Mouse (Mus musculus) regulatory T cell (primary cell): ENCODE data around the gene Mast4.

Experiments
- in situ Hi-C: fragments of 300-600 bp; cut with MboI, MseI; formaldehyde crosslinking; loops from one replicate; pipeline ENCODE4 v1.15.1; 2025; ENCODE audit warnings: high pct_unique_total_duplicates

The Mast4 gene

DNA sequence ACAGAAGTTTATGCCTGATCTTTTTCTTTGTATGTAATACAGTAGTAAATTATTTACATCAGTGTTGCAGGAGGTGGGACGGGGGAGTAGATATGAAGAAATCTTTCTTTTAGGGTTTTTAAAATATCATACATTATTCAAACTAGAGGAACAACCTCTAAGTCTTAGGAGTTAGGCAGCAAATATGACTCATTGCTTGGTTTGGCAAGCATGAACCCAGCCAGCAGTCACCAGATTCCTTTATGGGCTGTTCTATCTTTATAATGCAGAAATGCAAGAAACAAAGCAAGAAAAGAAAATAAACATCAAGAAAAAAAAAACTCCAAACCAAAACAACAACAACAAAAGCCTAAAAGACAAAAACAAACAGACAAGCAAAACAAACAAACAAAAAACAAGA is 344.2 kb downstream of the Mast4 start:
- in situ Hi-C loops = no loop called here

DNA sequence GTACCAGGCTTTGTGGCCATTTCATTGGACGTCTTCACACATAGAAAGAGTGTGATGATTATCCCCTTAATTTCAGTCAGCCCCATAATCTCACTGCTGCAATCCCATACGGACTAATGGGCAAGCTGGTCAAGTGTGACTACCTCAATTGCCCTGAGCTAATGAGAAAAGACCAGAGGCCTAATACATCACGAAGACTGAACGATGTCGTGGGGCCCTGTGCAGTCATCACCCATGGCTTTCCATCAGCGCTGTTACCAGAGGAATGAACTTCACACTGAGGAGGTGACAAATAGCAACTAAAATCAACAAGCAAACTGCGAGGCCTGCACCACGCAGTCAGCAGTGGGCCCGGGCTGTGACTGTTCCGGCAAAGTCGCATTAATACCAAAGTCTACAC is 344.7 kb downstream of the Mast4 start:
- in situ Hi-C loops = no loop called here

DNA sequence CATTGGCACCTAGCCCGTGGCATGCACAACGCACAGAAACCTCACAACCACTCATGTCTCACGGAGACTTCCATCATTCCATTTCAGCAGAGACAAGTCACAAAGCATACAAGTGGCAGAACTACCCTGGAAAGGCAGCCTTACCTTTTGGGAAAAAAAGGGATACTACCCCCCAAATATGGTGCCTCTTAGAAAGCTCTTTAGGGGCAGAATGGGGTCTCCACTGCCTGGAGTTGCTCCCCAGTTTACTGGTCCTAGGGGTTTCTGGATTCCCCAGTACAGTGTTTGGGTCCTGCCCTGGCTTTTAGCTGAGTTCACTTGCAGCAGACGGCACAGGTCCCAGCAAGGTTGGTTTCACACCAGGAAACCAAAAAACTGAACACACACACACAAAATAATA is 345.3 kb downstream of the Mast4 start:
- in situ Hi-C loops = no loop called here

DNA sequence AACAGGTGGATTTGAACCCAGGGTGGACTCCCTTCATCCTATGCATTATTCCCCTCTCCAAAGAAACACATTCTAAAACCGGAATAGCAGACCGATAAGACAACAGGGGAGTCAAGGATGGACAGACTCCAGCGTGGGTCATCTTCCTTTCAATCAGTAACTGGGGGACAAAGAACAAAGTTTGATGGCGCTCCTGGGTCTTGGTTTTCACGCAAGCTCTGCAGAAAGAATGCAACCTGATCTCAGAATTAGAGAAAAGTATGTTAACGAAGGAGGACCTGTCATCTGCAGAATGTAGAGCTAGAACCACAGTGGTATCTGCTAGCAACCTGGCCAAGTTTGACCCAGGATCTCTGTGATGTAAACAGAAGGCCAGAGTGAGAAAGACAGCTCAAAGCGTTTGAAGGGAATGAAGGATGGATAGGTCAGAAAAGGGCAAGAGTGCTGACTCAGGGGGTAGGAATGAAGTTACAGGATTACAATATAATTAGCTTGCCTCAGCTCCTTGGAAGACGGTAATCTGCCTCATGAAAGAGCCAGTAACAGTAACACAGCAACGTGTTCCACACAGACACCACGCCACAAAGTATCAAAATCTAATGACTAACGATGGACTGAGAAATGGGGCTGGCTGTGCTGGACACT is 345.9 kb downstream of the Mast4 start:
- in situ Hi-C loops = no loop called here

DNA sequence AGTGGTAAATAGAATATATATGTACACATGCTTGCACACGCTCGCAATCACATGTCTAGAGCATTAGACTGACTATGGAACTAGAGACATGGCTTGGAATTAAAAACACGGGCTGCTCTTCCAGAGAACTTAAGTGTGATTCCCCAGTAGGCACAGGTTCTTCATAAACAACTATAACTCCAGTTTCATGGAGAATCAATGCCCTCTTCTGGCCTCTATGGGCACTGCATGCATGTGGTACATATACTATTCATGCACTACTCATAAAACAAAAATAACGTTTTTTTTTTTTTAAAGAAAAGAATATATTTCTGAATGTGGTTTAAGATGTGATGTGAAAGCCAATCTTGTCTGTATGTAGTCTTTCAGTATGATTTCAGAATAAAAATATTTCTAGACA is 349.7 kb downstream of the Mast4 start:
- in situ Hi-C loops = no loop called here

DNA sequence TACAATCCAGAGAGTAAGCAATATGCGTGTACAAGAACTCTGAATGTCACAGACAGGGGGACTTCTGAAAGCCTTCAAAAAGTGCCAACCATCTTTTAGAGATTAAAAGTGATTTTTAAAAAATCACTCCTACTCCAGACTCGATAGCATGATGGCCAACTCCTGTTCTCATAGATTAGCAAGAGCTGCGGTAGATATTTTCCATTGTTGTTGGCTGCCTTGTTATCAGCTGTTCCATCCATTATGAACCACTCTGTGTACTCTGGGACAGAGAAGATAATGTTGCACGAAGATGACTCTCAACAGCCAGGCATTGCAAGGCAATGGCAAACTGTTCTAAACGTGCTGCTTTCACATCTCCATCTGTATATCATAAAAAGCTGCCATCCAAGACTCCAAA is 360.4 kb downstream of the Mast4 start:
- in situ Hi-C loops = no loop called here

DNA sequence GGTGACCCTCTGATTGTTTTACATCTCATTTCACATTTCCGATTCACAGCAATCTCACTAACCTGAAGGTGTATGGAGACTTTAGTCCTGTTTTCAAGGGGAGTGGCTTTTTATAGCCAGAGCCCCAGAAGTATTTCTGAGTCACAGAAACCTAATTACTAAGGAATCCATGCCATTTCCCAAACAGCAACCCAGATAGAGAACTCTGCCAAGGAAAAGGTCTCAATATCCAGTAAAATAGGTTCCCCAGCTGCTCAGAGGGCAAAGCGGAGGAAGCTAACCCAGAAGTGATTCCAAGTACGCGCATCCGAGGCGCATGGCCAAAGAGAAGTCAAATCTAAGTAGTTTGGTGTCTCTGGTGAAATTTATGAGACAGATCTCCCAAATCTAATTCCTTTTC is 370.8 kb downstream of the Mast4 start:
- in situ Hi-C loops = no loop called here

DNA sequence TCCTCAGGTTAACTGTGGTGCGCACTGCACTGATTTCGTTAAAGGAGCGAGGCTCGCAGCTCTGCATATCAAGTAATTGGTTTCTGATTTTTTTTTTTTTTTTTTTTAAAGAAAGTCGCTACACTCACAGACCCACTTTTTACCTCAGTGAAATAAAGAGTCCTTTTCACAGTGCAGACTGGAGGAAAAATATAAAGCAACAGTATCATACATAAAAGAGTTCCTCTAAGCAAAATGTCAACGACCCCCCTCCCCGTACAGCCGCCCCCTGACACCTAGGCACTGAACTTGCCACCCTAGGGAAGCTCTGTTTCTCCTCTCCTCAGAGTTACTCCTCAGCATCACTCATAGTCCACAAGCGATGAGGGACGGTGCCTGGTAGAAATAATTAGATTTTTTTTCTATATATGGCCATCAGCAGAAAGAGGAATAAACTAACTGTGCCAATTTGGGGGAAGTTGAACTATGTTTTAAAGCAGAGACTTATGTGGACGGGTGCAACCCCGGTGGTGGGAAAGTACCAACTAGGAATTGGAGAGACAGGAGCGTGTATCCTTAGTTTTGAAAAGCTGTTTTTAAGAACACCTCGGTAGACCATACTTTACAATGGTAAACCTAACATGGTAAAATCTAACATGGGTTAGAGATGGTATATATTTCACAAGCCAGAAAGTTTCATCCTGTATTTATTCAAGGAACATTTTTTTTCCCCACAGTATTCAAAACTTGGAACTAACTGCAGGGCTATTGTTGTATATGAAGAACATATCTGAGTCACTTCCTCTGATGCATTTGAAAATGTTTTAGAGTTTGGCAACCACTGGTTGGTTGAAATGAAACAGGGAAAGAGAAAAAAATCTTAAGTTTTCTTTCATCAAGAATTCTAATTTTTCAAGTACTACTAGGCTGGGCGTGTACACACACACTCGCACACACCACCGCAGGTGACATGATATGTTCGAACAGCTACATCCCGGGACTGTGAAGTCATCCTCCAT is 375.7 kb downstream of the Mast4 start:
- in situ Hi-C loops = loop anchor here (10.0 kb wide), 1 partner anchor 1654 kb away; no protein-coding TSS in a partner anchor

DNA sequence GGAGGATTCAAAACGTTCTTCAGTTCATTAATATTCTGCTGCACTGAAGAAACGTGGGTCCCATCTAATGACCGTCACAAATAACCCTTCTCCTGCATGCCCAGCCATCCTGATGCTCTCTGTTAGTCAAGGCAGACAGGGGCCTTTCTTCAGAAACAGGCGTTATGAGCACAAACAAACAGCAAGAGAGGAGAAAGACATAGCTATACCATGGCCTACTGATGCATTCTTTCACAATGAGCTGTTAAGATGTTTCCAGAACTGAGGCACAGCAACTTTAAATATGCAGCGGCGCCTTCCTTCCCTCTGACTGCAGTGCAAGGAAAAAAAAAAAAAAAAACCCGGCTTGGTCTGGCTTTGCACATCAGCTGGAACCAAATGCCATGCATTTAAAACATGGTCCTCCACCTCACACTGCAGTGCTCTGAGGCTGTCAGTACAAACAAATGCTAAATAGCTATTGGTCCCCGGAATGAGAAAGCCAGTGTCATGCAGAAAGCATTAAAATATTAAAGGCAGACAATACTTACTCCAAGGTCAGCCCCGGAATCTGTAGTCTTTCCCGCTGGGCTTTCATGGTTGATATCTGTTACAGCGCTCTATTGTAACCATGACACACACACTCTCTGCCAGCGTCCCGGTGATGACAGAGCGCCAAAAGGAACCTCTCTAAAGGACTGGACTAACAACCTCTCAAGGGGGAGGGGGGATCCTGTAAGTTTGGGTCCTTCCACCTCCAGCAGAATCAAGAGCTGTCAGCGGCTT is 376.6 kb downstream of the Mast4 start:
- in situ Hi-C loops = loop anchor here (10.0 kb wide), 1 partner anchor 1653 kb away; no protein-coding TSS in a partner anchor

DNA sequence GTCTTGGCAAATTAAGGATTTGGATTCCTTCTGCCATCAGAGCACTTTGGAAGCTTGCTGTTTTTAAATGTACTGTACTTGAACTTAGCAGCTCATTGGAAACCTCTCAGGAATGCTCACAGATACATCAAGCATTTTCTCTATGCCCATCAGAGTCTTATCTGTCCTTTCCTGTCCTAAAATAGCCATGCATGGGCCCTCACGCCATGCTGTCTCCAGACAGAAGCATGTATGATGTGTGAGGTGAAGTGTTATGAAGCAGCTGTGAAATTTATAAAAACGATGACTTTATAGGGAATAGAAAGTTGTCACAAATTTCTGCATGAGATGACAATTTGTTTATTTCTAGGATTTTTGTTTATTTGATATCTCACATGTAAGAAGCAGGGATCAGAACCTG is 378.8 kb downstream of the Mast4 start:
- in situ Hi-C loops = loop anchor here (10.0 kb wide), 1 partner anchor 1651 kb away; no protein-coding TSS in a partner anchor

DNA sequence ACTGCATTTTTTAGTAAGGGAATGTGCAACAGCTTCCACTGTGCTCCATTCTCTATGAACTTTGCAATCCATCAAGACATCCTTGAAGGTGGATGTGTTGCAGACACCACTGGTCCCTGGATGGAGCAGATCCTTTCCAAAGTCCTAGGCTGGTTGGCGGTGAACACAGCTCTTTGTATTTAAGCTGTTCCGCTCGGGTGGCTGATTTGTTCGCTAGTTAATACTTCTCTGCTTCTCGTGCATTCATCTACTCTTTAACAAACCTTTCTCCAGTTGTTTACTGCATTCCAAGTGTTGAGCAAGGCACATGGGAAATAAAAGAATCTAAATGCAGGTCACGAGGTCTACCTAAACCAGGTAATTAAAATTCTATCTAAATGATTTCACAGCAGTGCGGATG is 384.5 kb downstream of the Mast4 start:
- in situ Hi-C loops = loop anchor here (10.0 kb wide), 1 partner anchor 1645 kb away; no protein-coding TSS in a partner anchor

DNA sequence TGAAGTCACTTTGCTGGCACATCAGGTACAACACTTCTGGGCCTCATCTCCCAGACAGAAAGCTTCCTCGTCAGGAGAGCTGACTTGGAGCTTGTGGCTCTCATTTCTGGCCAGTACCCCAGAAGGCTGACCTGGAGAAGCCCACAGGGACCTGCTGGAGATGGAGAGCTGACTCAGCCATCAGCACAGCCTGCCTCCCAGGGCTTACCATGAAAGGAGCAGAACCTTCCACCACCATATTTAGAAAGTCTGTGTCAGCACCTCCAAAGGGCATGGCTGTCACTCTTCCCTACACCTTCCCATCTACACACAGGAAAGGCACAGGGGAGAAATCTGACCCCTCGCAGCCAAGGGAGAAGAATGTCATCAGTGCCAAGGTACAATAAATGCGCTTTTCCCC is 385.3 kb downstream of the Mast4 start:
- in situ Hi-C loops = no loop called here

DNA sequence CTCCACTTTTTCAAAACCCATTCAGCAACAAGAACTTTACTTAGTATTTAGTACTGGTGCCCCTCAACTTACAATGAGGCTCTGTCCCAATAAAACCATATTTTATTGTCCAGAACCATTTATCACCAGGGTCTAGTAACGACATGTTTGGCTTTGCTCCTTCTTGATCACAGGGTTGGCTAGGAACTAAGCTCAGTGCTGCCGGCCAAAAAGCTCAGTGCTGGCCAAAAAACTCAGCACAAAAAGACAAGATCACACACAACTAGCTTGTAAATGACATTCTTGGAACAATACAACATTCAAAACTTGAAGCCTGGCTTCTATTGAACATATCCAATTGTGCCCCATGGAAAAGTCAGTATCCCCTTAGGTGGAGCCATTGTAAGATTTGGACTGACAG is 386.8 kb downstream of the Mast4 start:
- in situ Hi-C loops = no loop called here

DNA sequence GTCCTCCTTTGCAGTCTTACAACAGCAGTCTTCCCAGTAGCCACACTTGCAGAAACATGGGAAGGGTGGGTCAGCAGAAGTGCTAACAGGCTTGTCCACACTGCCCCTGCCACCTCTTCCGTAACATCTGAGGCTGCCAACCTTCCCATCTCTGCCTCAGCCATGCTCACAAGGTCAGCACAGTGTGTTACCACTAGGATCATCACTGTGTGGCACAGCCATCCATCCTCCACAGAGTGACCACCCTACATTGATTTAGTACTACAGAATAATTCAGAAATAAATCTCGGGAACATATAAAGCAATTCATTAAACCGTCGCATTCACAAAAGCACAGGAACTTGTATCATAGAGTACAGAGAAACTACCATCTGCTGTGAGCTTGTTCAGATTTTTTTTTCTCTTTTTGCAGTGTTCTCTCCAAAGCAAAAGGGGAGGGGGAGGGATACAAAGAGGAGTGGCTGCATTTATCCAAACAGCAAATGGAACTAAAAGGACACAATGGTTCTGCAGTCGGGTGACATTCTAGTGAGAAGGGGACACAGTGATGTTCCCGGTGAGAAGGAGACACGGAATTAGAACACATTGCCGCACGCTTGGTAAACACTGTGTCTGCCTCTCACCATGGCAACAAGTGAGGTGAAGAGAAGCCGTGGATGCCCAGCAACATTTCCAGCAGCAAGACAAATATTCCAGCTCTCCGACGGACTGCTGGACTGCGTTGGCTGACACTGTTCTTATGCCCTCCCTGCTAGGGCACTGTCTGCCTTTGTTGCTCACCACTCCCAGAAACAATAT is 388.1 kb downstream of the Mast4 start:
- in situ Hi-C loops = no loop called here

DNA sequence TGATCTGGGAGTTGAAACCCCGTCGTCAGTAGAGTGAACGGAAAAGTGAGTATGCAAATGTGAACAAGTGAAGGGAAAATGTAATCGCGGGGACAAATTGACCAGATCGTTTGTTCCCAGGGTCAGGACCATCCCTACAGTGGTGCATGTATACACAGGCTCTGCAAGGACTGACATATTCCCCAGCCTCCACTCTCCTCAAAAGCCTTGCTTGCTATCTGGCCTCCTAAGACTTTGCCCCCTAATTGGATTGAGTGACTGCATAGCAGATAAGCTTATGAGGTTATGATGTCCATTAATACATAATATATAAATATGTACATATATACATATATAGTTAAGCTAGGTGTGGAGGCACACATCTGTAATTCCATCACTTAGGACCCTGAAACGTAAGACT is 388.8 kb downstream of the Mast4 start:
- in situ Hi-C loops = no loop called here

DNA sequence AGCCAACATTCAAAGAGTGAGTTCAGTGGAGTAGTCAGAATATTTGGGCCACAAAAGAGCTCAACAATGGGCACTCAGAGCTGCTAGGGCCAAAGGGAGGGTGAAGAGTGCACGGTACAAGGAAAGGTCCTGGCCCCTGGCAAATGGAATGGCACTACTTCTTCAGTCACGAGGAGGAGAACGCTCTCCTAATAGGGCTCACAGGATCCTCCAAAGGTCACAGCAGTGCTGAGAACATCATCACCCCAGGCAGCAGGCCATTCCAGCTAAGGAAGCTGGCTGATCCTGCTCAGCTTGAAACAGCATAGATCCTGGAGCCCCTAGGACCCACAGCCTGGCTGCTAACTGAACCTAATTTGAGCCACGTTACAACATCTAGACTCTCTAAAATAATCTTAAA is 389.8 kb downstream of the Mast4 start:
- in situ Hi-C loops = no loop called here

DNA sequence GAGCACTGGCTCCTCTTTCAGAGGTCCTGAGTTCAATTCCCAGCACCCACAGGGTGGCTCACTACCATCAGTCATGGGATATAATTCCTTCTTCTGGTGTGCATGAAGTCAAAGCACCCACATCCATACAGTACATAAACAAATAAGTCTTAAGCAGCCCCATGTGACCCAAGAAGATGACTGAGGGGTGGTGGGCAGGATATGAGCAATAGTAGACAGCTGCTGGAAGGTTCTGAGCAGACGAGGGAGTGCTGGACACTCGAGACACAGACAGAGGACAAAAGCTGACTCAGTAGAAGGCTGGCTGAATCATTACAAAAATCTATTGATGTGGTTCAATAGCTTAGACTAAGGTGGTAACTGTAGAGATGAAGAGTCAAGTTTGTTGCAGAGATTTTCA is 391.7 kb downstream of the Mast4 start:
- in situ Hi-C loops = no loop called here

DNA sequence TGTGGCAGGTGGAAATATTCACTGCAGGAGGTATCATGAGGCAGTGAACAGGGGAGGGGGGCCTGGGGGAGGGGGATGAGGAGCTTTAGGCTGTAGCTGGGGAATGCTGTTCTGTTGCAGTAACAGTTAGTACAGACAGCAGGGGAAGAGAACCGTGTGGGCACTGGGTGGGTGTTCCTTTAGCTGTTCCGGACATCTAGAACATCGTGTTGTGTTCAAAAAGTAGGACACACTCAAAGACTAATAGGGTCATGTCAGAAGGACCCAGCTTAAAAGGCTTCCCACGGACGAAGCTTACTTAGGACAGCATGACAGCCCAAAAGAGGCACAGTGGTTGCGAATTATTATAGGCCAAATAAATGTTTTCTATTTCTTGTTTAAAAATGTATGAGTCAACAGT is 393.8 kb downstream of the Mast4 start:
- in situ Hi-C loops = no loop called here

DNA sequence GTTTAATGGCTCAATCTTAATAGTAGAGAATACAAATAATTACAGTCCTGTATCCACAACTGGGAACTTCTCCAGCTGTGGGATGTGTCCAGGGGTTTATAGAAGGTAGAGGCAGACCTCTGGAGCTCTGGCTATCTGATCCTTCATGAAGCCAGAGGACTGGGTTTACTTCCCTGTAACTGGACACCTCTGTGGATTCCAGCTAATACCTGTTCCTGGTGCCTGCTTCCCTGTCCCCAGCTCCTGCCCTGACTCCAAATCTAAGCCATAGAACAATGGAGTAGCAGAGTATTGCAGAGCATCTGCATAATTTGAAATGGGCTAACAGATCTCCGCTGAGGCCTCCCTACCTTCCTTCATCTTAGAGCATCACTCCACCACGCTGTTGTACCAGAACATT is 398.1 kb downstream of the Mast4 start:
- in situ Hi-C loops = no loop called here

DNA sequence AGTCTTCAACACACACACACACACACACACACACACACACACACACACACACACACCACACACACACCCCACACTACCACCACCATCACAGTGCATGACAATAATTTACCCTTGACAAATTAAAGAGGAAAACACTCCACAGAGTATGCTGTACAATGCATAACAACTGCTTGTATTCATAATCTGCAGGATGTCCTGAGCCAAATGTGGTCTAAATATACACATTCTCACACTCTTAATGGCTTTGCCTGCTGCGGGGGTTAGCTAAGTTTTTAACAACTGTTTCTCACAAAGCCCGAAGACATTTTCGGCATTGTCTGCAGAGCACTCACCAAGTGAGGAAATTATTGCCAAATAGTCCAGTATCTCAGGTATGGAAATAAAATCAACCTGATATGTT is 398.5 kb downstream of the Mast4 start:
- in situ Hi-C loops = no loop called here

DNA sequence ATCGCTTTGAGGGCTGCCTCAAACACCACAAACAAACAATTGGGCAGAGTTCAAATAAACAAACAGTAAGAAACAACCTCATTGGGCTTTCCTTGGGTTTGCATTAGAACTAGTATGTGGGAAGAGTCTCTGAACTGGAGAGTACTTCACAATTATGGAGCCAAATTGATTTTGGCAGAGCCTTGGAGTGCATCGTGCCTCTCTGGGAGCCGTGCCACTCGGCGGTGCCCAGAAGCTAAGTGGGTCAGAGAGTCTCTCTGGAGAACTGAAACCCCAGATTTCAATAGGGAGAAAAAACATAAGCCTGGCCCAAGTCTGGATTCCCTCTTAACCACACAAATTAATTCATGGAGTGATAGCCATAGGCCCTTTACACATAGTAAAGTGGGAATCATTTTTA is 400.6 kb downstream of the Mast4 start:
- in situ Hi-C loops = no loop called here
